In genomic region chr16:8686121-8686870, GRCm38 (mm10) we compare ENCODE assay signal across 8 mouse cellular contexts. TPM values are rescaled to one million over a fixed set of nuclear protein-coding genes. Genes with fewer than 3 reads are reported as not detected.
A peak's percentile ranks its signal among the peaks of the same experiment; 100 is the strongest.
DNase-seq lines count a peak whose midpoint lies in the region; ATAC-seq and TF ChIP-seq lines count a peak whose summit lies in the region.

No protein-coding gene starts in this region.

- H3K4me1 ChIP-seq in bone marrow, adult 2 months (ENCODE audit: control insufficient read depth, insufficient read depth, low read length): peaks cover 2% of the 10 kb centered on the region; the same call in 1 of the 2 replicates
- no peaks in the 10 kb centered on the region for H3K4me1 ChIP-seq in embryonic fibroblast, embryonic 13.5 days (ENCODE audit: control insufficient read depth, insufficient read depth, low read length)
- H3K4me1 ChIP-seq in heart, embryonic 11.5 days (ENCODE audit: control insufficient read depth, insufficient read depth, low read length): peaks cover 8% of the 10 kb centered on the region; the same call in 1 of the 2 replicates
- H3K4me1 ChIP-seq in kidney, embryonic 15.5 days: no peaks in the 10 kb centered on the region
- H3K4me1 ChIP-seq in liver, adult 2 months (ENCODE audit: control insufficient read depth, insufficient read depth, low read length): peaks cover 11% of the 10 kb centered on the region

- no peaks in the 10 kb centered on the region for H3K79me2 ChIP-seq in liver, adult 2 months (ENCODE audit: control insufficient read depth, insufficient read depth, low read length)

- H3K4me3 ChIP-seq in bone marrow, adult 2 months (replicated peaks; ENCODE audit: control insufficient read depth, low read depth, low read length): no peak overlapping the region
- no peak overlapping the region for H3K4me3 ChIP-seq in embryonic fibroblast, embryonic 13.5 days (ENCODE audit: insufficient read depth, low read length)
- no peak overlapping the region for H3K4me3 ChIP-seq in heart, embryonic 11.5 days (ENCODE audit: low read depth, low read length)
- H3K4me3 ChIP-seq in kidney, embryonic 15.5 days (replicated peaks): no peak overlapping the region
- H3K4me3 ChIP-seq in liver, adult 2 months (ENCODE audit: insufficient read depth, low read depth, low read length): no peak overlapping the region

- no peaks in the 10 kb centered on the region for H3K9me3 ChIP-seq in heart, embryonic 11.5 days (replicated peaks; ENCODE audit: control insufficient read depth, low read length)
- H3K9me3 ChIP-seq in kidney, embryonic 15.5 days (replicated peaks): no peaks in the 10 kb centered on the region

- no peak for TF ChIP-seq POLR2A in bone marrow, adult 2 months (IDR thresholded peaks at IDR 0.05; ENCODE audit: borderline replicate concordance, control insufficient read depth, low read depth, low read length)
- no peak for TF ChIP-seq POLR2A in embryonic fibroblast, embryonic 13.5 days (IDR thresholded peaks at IDR 0.05; ENCODE audit: low read depth, low read length)
- TF ChIP-seq POLR2A in liver, adult 2 months (IDR thresholded peaks at IDR 0.05; ENCODE audit: extremely low read depth, insufficient read depth, low read length): no peak

- H3K9ac ChIP-seq in heart, embryonic 11.5 days (ENCODE audit: low read depth, low read length): no peak overlapping the region
- no peak overlapping the region for H3K9ac ChIP-seq in kidney, embryonic 15.5 days
- H3K9ac ChIP-seq in liver, adult 2 months (ENCODE audit: low read depth, low read length): no peak overlapping the region

- 46% methylated on average over 7 of the region's 7 CpGs for WGBS in bone marrow, adult 2 months
- WGBS in heart, embryonic 11.5 days (ENCODE audit: insufficient replicate concordance): 51% methylated on average over 7 of the region's 7 CpGs
- 55% methylated on average over 7 of the region's 7 CpGs for whole genome bisulfite sequencing in kidney, embryonic 15.5 days
- WGBS in liver, adult 2 months: 62% methylated on average over 7 of the region's 7 CpGs

- peak; percentile 37; the same call in 1 of the 2 replicates for ATAC-seq in heart, embryonic 11.5 days (replicated peaks; ENCODE audit: insufficient number of reproducible peaks, low FRiP score, low TSS enrichment)
- peak; percentile 52 for ATAC-seq in kidney, embryonic 15.5 days (replicated peaks; ENCODE audit: low FRiP score)
- peak; percentile 62 for ATAC-seq in monocyte, adult 5-6 weeks (replicated peaks; ENCODE audit: insufficient number of reproducible peaks, low FRiP score, low TSS enrichment, poor library complexity, severe bottlenecking)

- peak overlapping the region; percentile 34 for H3K4me2 ChIP-seq in heart, embryonic 11.5 days
- H3K4me2 ChIP-seq in kidney, embryonic 15.5 days: no peak overlapping the region

- H3K36me3 ChIP-seq in heart, embryonic 11.5 days (ENCODE audit: control insufficient read depth, insufficient read depth, low read length): peaks cover 14% of the 10 kb centered on the region
- H3K36me3 ChIP-seq in kidney, embryonic 15.5 days: peaks cover 46% of the 10 kb centered on the region
- H3K36me3 ChIP-seq in liver, adult 2 months (ENCODE audit: control insufficient read depth, insufficient read depth, low read length): peaks cover 16% of the 10 kb centered on the region

- DNase-seq in CD4-positive, CD25-positive, alpha-beta regulatory T cell, adult 2 months (ENCODE audit: low read depth, low spot score): peak; percentile 87
- peak; percentile 45 for DNase-seq in liver, adult 2 months (ENCODE audit: extremely low read depth, low read depth, low spot score)
- DNase-seq in spleen, postnatal 4 days (ENCODE audit: low spot score in 2 of 2): peak; percentile 90 to 94

- peak overlapping the region; percentile 76 for H3K27ac ChIP-seq in bone marrow, adult 2 months (ENCODE audit: control insufficient read depth, insufficient read depth, low read depth, low read length, poor library complexity)
- no peak overlapping the region for H3K27ac ChIP-seq in embryonic fibroblast, embryonic 13.5 days (ENCODE audit: insufficient read depth, low read length)
- H3K27ac ChIP-seq in heart, embryonic 11.5 days (ENCODE audit: low read depth, low read length): peak overlapping the region; percentile 57; the same call in 1 of the 2 replicates
- H3K27ac ChIP-seq in kidney, embryonic 15.5 days: no peak overlapping the region
- H3K27ac ChIP-seq in liver, adult 2 months (replicated peaks; ENCODE audit: insufficient read depth, low read depth, low read length): no peak overlapping the region

- no peaks in the 10 kb centered on the region for H3K27me3 ChIP-seq in heart, embryonic 11.5 days (ENCODE audit: control insufficient read depth, insufficient read depth, low read length)
- H3K27me3 ChIP-seq in kidney, embryonic 15.5 days: no peaks in the 10 kb centered on the region
- no peaks in the 10 kb centered on the region for H3K27me3 ChIP-seq in liver, adult 2 months (ENCODE audit: control insufficient read depth, insufficient read depth, low read length)

- TF ChIP-seq CTCF in bone marrow, adult 2 months (IDR thresholded peaks at IDR 0.05; ENCODE audit: control insufficient read depth, insufficient read depth, low read length): peak; percentile 92
- TF ChIP-seq CTCF in embryonic fibroblast, embryonic 13.5 days (IDR thresholded peaks at IDR 0.05; ENCODE audit: borderline replicate concordance, insufficient read depth, low read length): peak; percentile 59; the same call in 1 of the 2 replicates
- TF ChIP-seq CTCF in liver, adult 2 months (IDR thresholded peaks at IDR 0.05; ENCODE audit: low read depth, low read length): peak; percentile 80

RNA-seq across cellular contexts. Expression of gene Gm5767, which starts 5.7 kb away (rescaled TPM):
- polyA plus RNA-seq in bone marrow, adult 2 months (2011; ENCODE audit: insufficient read depth, insufficient read length, low replicate concordance, missing spikeins): not detected in 2 replicates
- not detected in 2 replicates for polyA plus RNA-seq in embryonic fibroblast, embryonic 13.5 days (2011; ENCODE audit: insufficient read length, low read depth, missing spikeins)
- polyA plus RNA-seq in heart, embryonic 11.5 days (2014; fragmentation: Nextera tagmentation; extraction: Ambion mirVana): not detected in 2 replicates
- polyA plus RNA-seq in kidney, embryonic 15.5 days (2015; fragmentation: Nextera tagmentation; extraction: Ambion mirVana): not detected in 2 replicates
- total RNA-seq in liver, adult 2 months (2014; rRNA removed): not detected in 2 replicates
- 0.62 and 0.90 TPM in 2 replicates for polyA plus RNA-seq in liver, adult 2 months (2012; rRNA removed)
- 2.6 TPM in 1 of 3 replicates, not detected in the others for total RNA-seq in monocyte, adult 5-6 weeks (2017)

RNA-seq across cellular contexts. Expression of gene Carhsp1, which starts 14.3 kb away (rescaled TPM):
- 66.5 and 76.5 TPM in 2 replicates for polyA plus RNA-seq in bone marrow, adult 2 months (2011; ENCODE audit: insufficient read depth, insufficient read length, low replicate concordance, missing spikeins)
- 61.1 and 74.8 TPM in 2 replicates for polyA plus RNA-seq in embryonic fibroblast, embryonic 13.5 days (2011; ENCODE audit: insufficient read length, low read depth, missing spikeins)
- 39.1 and 42.4 TPM in 2 replicates for polyA plus RNA-seq in heart, embryonic 11.5 days (2014; fragmentation: Nextera tagmentation; extraction: Ambion mirVana)
- 76.8 and 80.8 TPM in 2 replicates for polyA plus RNA-seq in kidney, embryonic 15.5 days (2015; fragmentation: Nextera tagmentation; extraction: Ambion mirVana)
- total RNA-seq in liver, adult 2 months (2014; rRNA removed): 55.6 and 57.5 TPM in 2 replicates
- polyA plus RNA-seq in liver, adult 2 months (2012; rRNA removed): 125 and 126 TPM in 2 replicates
- total RNA-seq in monocyte, adult 5-6 weeks (2017): 21.1 to 24.1 TPM (median 21.4 TPM) in 3 replicates

RNA-seq across cellular contexts. Expression of gene Tmem186, which starts 48.8 kb away (rescaled TPM):
- 8.0 TPM in 2 replicates for polyA plus RNA-seq in bone marrow, adult 2 months (2011; ENCODE audit: insufficient read depth, insufficient read length, low replicate concordance, missing spikeins)
- polyA plus RNA-seq in embryonic fibroblast, embryonic 13.5 days (2011; ENCODE audit: insufficient read length, low read depth, missing spikeins): 8.7 and 9.6 TPM in 2 replicates
- polyA plus RNA-seq in heart, embryonic 11.5 days (2014; fragmentation: Nextera tagmentation; extraction: Ambion mirVana): 10.5 and 16.3 TPM in 2 replicates
- 19.8 and 20.9 TPM in 2 replicates for polyA plus RNA-seq in kidney, embryonic 15.5 days (2015; fragmentation: Nextera tagmentation; extraction: Ambion mirVana)
- total RNA-seq in liver, adult 2 months (2014; rRNA removed): 6.5 and 7.0 TPM in 2 replicates
- polyA plus RNA-seq in liver, adult 2 months (2012; rRNA removed): 8.0 and 8.7 TPM in 2 replicates
- total RNA-seq in monocyte, adult 5-6 weeks (2017): 5.5 to 11.7 TPM (median 8.6 TPM) in 3 replicates

RNA-seq across cellular contexts. Expression of gene Pmm2, which starts 48.8 kb away (rescaled TPM):
- 23.4 and 41.4 TPM in 2 replicates for polyA plus RNA-seq in bone marrow, adult 2 months (2011; ENCODE audit: insufficient read depth, insufficient read length, low replicate concordance, missing spikeins)
- 46.7 and 52.7 TPM in 2 replicates for polyA plus RNA-seq in embryonic fibroblast, embryonic 13.5 days (2011; ENCODE audit: insufficient read length, low read depth, missing spikeins)
- polyA plus RNA-seq in heart, embryonic 11.5 days (2014; fragmentation: Nextera tagmentation; extraction: Ambion mirVana): 38.5 and 40.3 TPM in 2 replicates
- 54.1 and 56.4 TPM in 2 replicates for polyA plus RNA-seq in kidney, embryonic 15.5 days (2015; fragmentation: Nextera tagmentation; extraction: Ambion mirVana)
- total RNA-seq in liver, adult 2 months (2014; rRNA removed): 27.9 and 30.5 TPM in 2 replicates
- 54.9 and 65.2 TPM in 2 replicates for polyA plus RNA-seq in liver, adult 2 months (2012; rRNA removed)
- 54.1 to 79.6 TPM (median 75.7 TPM) in 3 replicates for total RNA-seq in monocyte, adult 5-6 weeks (2017)

Comparison
In these comparisons a context has a peak if more than half of its experiments do, and no peak if none do; other contexts are left out.
1. H3K27ac ChIP-seq: peak in bone marrow, adult 2 months (single experiment) and heart, embryonic 11.5 days (single experiment); none in embryonic fibroblast, embryonic 13.5 days (single experiment), kidney, embryonic 15.5 days (single experiment) and liver, adult 2 months (single experiment).
2. Peak in every context shown above with its lines, with median percentiles within 50 percentile points of each other: DNase-seq, CTCF ChIP-seq and ATAC-seq.